Mouse (Mus musculus): ENCODE results near the gene Igfbp7. TPM values are rescaled to one million over a fixed set of nuclear protein-coding genes. Genes with fewer than 3 reads are reported as not detected.

The Igfbp7 gene
- polyA plus RNA-seq, 2 experiments from 2014 or later, result 0.44 TPM; not detected in 1

- ATAC-seq, result no peak
Measured at GRCm38 (mm10) chr5:77348901-77349300, 58.9 kb downstream of the Igfbp7 start.

DNA sequence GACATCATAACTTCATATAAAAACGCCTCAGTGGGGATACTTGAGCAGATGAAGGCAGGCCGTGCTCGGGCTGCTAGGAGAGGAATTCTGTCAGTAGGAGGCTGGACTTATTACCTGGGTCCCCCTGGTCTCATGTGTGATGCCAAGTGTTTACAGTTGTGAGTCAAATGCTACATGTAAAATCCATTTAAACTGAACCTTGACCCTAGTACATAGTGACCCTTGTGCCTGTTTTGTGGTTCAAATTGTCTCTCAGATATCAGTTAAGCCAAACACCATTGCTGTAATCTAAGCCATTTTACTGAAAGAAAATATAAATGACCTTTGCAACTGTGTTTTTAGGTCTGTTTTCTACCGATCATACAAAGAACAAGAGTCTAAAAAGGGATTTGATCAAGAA lies 67.8 kb downstream of the Igfbp7 start:
- ATAC-seq, result no peak

DNA sequence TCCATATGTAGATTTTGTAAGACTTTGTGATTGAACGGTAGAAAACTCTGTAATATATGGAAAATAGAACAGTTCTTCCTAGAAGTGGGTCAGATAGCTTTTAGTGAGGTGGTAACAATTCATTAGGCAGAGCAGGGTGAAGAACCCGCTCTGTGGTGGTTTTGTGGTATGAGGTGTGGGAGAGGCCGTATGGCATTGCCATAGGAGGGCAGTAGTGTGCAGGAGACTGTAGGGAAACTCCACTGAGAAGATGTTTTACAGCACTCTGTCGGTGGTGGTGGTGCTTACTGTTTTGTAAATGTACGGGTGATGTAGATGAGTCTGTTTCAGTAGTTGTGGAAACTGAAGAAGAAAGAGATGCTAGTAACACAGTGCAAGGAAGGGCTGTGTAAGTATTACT lies 77.7 kb downstream of the Igfbp7 start:
- ATAC-seq, result peak; percentile 36

DNA sequence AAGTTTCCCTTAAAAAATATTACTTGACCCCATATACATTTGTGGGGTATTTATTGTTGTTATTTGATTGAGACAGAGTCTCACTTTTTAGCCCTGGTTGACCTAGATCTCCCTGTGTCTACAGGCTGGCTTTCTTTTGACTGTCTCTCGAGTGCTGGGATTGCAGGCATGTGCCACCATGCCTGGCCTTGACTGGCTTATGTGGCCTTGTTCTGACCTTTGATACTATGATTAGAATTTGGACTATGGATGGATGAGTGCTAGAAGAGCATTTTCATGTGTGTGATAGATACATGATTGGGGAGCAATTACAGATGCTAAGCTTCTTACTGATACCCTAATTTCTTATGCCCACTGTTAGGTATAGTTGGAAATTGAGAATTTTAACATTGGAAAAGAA lies 82.9 kb downstream of the Igfbp7 start:
- ATAC-seq, result no peak

GRCm38 (mm10) chr5:77314986-77315385 lies 92.9 kb downstream of the Igfbp7 start:
- ATAC-seq, result no peak

DNA sequence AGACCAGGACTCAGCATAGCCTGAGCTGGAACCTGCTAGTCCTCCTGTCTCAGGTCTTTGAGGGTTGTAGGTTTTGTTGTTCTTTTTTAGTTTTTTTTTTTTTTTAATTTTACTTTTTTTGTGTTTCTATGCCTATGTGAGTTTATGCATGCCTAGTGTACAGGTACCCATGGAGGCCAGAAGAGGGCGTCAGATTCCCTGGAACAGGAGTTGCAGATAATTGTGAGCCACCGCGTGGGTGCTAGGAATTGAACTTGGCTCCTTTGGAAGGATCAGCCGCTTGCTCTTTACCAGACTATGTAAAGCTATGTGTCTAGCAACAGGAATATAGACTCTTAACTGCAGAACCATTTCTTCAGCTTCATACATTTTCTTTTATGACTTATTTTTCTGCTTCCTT lies 93.6 kb downstream of the Igfbp7 start:
- no peak for ATAC-seq

- ATAC-seq, result peak; percentile 90
Measured at GRCm38 (mm10) chr5:77309924-77310772, 97.7 kb downstream of the Igfbp7 start, which contains the start of the genes Noa1 and Polr2b. TSS of gene Noa1 (minus strand) at chr5:77310084. TSS of gene Polr2b (plus strand) at chr5:77310147.

DNA sequence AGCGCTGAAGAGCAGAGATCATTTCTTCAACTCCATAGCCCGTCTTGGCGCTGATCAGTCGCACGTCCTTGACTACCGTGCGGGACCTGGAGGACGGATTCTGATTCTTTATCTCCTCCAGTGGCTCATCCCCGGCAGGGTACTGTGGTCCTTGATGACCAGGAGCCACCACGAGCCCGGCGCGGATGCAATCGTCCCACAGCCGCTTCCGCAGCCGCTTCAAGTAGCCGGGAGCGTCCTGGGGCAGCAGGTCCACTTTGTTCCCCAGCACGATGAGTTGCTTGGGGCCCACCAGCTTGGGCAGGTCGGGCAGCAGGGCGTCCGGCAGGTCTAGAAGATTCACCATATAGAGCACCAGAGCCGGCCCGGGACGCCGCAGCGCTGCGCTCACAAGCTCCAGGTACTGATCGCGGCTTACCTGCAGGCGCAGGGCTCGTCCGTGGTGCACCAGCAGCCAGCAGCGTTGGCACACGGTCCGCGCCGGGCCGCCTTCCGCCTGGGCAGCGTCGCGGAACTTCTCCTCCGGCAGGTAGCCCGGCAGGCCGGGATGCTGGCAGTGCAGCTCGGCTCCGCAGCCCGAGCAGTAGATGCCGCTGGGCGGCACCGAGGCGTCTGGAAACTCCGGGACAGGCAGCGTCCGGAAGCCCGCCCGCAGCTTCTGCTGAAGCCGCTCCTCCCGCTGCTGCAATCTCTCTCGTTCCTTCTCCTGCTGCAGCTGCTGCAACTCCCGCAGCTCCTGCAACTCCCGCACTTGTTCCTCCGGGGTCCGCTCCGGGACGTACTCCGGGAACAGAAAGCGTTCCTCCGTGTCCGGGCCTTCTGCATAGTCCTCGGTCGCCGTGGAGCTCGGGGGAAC lies 98.6 kb downstream of the Igfbp7 start:
- peak; percentile 43 for ATAC-seq

DNA sequence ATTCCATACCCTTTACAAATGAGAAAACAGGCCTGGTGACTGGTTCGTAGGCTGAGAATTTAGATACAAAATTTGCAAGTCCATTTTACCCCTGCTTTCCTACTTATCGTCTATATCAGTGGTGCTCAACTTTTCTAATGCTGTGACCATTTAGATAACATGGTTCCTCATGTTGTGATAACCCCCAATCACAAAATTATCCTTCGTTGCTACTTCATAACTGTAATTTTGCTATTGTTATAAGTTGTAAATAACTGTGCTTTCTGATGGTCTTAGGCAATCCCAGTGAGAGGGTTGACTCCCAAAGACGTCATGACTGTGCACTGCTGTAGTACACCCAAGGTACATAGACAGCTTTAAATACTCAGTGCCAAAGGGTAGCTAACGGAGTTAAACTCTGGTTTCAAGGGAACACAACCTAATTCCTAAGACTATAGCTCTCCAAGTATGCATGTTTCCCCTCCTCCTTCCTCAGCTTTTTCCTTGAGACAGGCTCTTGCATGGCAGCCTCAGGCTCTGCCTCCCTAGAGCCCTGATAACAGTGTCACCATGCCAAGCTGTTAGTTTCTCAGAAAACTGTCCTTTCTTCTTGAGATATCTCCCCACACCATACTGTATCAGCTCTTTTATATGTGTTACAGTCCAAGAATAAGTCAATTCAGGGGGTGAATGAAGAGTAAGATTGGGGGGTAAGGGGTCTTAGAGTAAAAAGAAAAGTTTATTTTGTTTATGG lies 99.9 kb downstream of the Igfbp7 start:
- no peak for ATAC-seq

DNA sequence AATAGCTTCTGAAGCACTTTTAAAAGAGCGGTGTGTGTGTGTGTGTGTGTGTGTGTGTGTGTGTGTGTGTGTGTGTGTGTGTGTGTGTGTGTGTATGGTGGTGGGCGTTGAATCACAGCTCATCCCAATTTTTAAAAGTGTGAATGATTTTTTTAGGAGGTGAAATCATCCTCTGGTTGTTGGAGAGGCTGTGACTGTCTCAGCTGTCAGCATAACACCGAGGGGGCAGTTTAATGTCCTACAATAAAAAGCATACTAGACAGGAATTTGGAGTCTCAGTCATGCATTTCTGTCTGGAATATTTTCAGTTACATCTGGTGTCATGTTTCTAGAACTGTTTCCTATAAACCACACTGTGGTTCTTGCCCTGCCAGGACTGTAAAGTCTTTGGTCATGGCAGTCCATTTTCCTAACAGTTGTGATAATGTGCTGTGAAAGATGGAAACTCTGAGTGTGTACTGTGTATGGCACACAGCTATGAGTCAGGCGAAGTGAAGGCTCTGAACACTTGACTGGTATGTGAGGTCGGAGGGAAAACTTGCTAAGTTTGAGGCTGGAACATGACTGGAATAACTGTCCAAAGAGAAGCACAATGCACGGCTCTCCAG lies 106.4 kb downstream of the Igfbp7 start:
- ATAC-seq, result no peak

DNA sequence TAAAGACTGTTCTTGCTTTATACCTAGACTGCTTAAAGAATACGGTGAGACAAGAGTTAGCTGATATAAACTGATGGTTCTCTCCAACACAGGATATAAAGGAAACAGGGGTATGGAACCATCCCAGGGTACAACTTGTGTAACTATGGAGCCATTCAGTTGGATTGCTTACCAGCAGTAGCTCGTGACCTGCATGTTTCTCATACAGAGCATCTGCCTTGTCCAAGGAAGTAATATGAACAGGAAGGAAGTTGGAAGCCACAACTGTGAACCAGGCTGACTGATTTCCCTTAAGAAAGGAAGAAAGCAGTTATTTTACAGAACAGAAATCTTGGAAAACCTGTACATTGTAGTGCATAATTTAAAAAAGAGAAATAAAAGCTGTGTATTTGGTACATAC lies 108.4 kb downstream of the Igfbp7 start:
- ATAC-seq, result no peak

Other genes with a start within 250 kb of the Igfbp7 start
- under 1 TPM in 1 of 2 experiments, not detected in 1; 0.73 TPM for gene Spink2, start 196.6 kb downstream of the Igfbp7 start, polyA plus RNA-seq (2017; shearing (Covaris generic))
- gene Rest, start 142.6 kb downstream of the Igfbp7 start, polyA plus RNA-seq (2017; shearing (Covaris generic)), result 10 to 100 TPM; 16.3 to 17.6 TPM
- 1 to 10 TPM; 5.0 to 8.3 TPM for gene Noa1, start 98.0 kb downstream of the Igfbp7 start, polyA plus RNA-seq (2017; shearing (Covaris generic))
- 10 to 100 TPM; 45.0 to 49.2 TPM for gene Polr2b, start 97.9 kb downstream of the Igfbp7 start, polyA plus RNA-seq (2017; shearing (Covaris generic))

All from activated CD4-positive, CD25-positive, alpha-beta regulatory T cell, adult 4 months (primary cell).